Mouse (Mus musculus) adrenal gland, adult 8-10 months (tissue): ENCODE measurements around the gene Kmt5a. TPM values are rescaled to one million over a fixed set of nuclear protein-coding genes. Genes with fewer than 3 reads are reported as not detected.
A peak's percentile ranks its signal among the peaks of the same experiment; 100 is the strongest.

Experiments used
- DNase-seq: peaks from one replicate; pipeline ENCODE4 v3.0.0; 2022
- total RNA-seq, 4 experiments: library from RNA; stranded (reverse); gene quantifications; 2 replicates each; pipeline ENCODE4 v1.2.4; 2022

The Kmt5a gene
- total RNA-seq, result 100 to 1,000 TPM; 107 to 196 (median 137) TPM

GRCm38 (mm10) chr5:124439447-124440093 is at the start of gene Kmt5a:
Gene Kmt5a (plus strand): TSS chr5:124439930.
- peak; percentile 96 for DNase-seq

GRCm38 (mm10) chr5:124392412-124392811 is 47.3 kb upstream of the Kmt5a start:
- DNase-seq, result no peak

DNA sequence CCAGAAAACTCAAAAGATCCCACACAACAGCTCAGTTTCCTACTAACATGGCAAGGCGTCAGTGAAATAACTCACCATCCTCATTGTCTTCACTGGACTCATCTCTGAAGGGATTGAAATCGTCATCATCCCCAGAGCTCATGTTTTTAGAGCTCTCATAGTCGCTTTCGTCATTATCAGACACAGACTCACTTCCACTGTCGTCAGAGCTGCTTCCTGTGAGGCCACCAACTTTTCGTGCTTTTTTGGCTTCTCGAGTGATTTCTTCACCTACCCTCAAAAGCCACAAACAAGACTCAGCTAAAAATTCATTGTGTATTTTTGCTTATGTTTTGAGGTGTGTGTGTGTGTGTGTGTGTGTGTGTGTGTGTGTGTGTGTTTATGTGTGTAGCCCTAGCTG is 46.0 kb upstream of the Kmt5a start:
- DNase-seq, result no peak

GRCm38 (mm10) chr5:124410808-124411207 is 28.9 kb upstream of the Kmt5a start:
- no peak for DNase-seq

DNA sequence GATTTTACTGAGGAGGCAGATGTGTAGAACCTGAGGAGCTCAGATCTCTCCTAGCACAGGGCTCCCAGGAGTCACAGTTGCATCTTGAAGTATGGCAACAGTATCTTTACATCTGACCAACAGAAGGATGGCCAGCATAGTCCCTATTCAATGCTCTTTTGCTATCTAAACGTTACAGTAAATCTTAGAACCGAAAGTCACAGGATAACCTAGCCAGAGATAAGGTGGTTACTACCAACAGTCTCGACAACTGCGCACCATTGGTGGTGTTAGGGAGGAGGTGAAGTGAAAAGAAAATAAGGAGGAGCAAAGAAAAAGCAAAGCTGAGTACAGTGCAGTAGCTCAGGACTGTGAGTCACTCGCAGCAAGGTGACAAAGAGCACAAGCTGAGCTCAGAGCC is 27.6 kb upstream of the Kmt5a start:
- no peak for DNase-seq

- no peak for DNase-seq
Measured at GRCm38 (mm10) chr5:124418903-124419302, 20.8 kb upstream of the Kmt5a start.

- DNase-seq, result no peak
Measured at GRCm38 (mm10) chr5:124421786-124422185, 17.9 kb upstream of the Kmt5a start.

DNA sequence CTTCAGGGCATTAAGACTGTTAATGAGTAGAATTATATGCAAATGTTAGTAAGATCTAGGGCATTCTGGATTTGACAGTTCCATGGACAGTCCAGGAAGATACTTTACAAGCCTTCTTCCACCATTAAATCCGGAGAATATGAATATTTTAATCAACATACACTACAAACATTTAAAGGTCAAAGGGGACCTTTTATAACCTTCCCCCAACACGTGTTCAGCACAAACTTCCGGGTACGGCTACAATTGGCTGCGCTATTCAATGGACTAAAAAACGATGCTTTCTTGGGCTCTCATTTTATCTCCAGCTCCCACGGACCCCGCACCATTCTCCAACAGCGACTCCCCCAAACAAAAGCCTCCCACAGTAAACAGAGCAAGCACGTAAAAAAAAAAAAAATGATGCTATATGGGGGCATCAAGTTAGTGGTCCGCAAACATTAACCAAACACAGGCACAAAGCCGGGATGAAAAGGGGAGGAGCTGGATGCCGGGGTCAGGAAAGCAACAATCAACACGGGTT is 15.5 kb upstream of the Kmt5a start:
- no peak for DNase-seq

- no peak for DNase-seq
Measured at GRCm38 (mm10) chr5:124424723-124425411, 14.9 kb upstream of the Kmt5a start.

GRCm38 (mm10) chr5:124425412-124426259 is 14.1 kb upstream of the Kmt5a start, which contains the start of gene Sbno1:
Gene Sbno1 (minus strand): TSS chr5:124426001.
- peak; percentile 92 for DNase-seq

DNA sequence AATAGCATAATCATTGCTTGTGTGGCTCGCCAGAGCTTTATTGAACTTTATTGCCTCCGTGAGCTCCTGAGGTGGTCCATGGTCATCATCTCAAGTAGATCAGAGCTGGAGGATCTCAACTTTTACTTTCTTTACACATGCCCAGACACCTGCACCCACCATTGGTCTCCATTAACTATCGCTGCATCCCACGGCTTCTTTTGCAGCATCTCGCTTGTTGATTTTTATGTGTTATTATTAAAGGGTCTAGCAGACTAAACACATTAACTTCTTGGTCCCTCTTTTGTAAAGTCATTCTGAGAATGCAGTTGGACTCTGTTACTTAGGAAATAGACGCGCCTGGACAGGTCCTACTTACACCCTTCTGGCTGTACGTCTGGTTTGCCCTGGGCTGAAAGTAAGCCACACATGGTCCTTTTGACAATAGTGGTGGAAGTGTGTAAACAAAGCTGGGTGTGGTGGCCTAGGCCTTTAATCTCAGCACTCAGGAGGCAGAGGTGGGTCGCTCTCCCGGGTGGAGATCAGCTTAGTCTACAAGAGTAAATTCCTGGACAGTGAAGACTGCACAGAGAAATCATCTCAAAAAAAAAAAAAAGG is 13.2 kb upstream of the Kmt5a start:
- DNase-seq, result no peak

GRCm38 (mm10) chr5:124432398-124433012 is 7.2 kb upstream of the Kmt5a start:
- DNase-seq, result no peak

GRCm38 (mm10) chr5:124433048-124433447 is 6.7 kb upstream of the Kmt5a start:
- DNase-seq, result no peak

DNA sequence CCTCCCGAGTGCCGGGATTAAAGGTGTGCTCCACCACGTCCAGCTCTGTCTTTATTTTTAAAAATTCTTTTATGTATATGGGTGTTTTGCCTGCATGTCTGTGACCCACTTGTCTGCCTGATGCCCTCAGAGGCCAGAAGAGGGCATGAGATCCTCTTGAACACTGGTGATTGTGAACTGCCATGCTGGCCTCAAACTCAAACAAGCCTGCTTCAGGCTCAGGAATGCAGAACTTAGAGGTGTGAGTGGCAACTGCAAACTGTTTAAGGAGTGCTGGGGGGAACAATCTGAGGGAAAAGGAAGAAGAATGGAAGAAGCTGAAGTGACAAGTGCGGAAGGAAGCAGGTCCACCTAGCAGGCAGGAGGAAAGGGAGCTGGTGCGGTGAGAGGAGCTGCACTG is 1.5 kb upstream of the Kmt5a start:
- DNase-seq, result no peak

DNA sequence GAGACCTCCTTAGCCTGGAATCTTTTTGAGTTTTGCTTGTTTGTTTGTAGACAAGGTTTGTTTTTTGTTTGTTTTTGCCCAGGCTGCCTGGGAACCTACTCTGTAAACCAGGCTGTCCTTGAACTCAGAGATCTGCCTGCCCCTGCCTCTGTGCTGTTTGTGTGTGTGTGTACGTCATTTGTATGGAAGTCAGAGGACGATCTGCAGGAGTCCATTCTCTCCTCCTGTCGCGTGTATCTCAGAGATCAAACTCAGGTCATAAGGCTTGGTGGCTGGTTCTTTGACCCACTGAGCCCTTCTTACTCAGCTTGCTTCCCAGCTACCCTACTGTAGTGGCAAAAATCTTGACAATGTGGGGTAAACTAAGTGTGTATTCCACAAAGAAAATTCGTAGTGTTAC is 984 bp upstream of the Kmt5a start:
- no peak for DNase-seq

GRCm38 (mm10) chr5:124440094-124440701 is 468 bp downstream of the Kmt5a start:
- no peak for DNase-seq

GRCm38 (mm10) chr5:124442628-124443027 is 2.9 kb downstream of the Kmt5a start:
- no peak for DNase-seq

DNA sequence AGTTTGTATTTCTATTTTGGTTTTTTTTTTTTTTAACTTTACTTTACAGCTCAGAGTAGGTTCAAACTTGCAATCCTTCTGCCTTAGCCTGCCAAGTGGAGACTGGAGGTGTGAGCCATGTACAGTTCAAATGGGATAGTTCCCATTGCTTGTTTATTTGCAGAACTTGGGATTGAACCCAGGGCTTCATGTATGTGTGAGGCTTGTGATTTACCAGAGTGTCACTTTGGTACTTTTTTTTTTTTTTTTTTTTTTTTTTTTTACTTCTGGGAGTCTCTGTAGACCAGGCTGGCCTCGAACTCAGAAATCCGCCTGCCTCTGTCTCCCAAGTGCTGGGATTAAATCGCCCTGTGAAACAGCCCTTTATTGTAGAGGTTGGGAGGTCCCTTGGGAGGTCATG is 4.5 kb downstream of the Kmt5a start:
- DNase-seq, result no peak

DNA sequence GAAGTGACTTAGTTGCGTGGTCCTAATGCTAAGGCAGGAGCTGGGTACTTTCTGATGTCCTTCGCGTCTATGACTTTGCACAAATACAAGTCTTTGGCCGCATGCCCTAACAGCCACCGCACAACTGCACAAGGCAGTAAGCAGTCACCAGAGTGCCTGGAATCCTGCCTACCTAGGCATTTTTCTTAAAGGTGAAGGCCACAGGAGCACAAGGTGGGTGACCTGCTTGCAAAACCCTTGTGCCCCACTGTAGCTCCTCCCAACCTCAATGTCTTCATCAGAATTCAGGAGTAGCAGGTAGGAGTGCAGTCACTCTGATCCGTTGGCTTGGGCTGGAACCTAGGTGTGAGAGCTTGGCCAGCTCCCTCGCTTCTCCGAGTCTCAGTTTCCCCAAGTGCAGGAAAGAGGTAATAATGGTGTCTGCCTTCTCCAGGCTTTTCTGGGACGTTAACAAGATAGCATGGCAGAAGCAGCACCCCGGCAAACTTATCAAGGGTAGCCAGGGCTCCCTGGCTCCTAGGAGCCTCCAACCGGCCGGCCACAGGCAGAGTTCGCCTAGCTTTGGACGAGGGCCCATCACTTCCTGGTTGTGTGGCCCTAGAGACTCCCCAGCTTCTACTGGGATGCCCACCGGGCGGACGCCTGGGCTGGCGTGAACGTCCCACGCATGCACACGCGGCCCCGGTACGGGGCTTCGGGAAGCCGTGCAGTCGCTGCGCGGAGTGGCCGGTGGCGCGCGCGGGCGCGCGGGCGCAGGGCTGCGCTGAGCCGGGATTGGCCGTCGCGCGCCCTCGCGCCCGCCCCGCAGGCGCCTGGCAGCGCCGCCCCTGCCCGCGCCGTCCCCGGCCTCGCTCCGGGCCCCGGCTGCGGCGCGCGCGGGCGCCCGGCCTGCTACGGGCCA is 5.2 kb downstream of the Kmt5a start:
- peak; percentile 75 for DNase-seq

GRCm38 (mm10) chr5:124445621-124446293 is 6.0 kb downstream of the Kmt5a start:
- DNase-seq, result no peak
